Mouse (Mus musculus) forebrain, embryonic 12.5 days (tissue): ENCODE data around the gene Lamc3. TPM values are rescaled to one million over a fixed set of nuclear protein-coding genes. Genes with fewer than 3 reads are reported as not detected.
A peak's percentile ranks its signal among the peaks of the same experiment; 100 is the strongest.

Source experiments
- ATAC-seq: fragments of 200-750 bp; cut with Nextera tagmentation; 2 replicates; pipeline ENCODE4 v1.8.0; 2017; ENCODE audit warnings: moderate TSS enrichment; ENCODE audit not compliant: low FRiP score
- H3K27ac ChIP-seq: fragments of 300-500 bp; sonication (generic); 2 replicates; pipeline ENCODE4 v1.5.1; 2016; ENCODE audit warnings: mild to moderate bottlenecking
- H3K27me3 ChIP-seq: fragments of 300-500 bp; sonication (generic); 2 replicates; pipeline ENCODE4 v1.6.1; 2016; ENCODE audit warnings: mild to moderate bottlenecking
- H3K36me3 ChIP-seq: fragments of 300-500 bp; sonication (generic); replicated peaks from 2 replicates; pipeline ENCODE4 v1.6.1; 2016; ENCODE audit warnings: mild to moderate bottlenecking
- H3K4me1 ChIP-seq: fragments of 300-500 bp; sonication (generic); 2 replicates; pipeline ENCODE4 v1.6.1; 2016
- H3K4me2 ChIP-seq: fragments of 300-500 bp; sonication (generic); 2 replicates; pipeline ENCODE4 v1.6.1; 2016; ENCODE audit warnings: mild to moderate bottlenecking, moderate library complexity
- H3K4me3 ChIP-seq: fragments of 300-500 bp; sonication (generic); replicated peaks from 2 replicates; pipeline ENCODE4 v1.5.1; 2016; ENCODE audit warnings: mild to moderate bottlenecking
- H3K9ac ChIP-seq: fragments of 300-500 bp; sonication (generic); 2 replicates; pipeline ENCODE4 v1.6.1; 2016; ENCODE audit warnings: mild to moderate bottlenecking
- H3K9me3 ChIP-seq: fragments of 300-500 bp; sonication (generic); 2 replicates; pipeline ENCODE4 v1.6.1; 2016
- WGBS: fragments of 180-500 bp; shearing (Covaris S2); methylation state at CpG from one replicate; pipeline ENCODE4 v1.1.7; 2016; 5-methylcytosine and 5-hydroxymethylcytosine counted together
- polyA plus RNA-seq: library from polyadenylated mRNA; unstranded; fragments of >200 nt; fragmentation: Nextera tagmentation; extraction: Ambion mirVana; gene quantifications from 2 replicates; pipeline ENCODE4 v1.2.1, GENCODE M21; 2016

Lamc3 gene
- 5.2 and 5.6 TPM in 2 replicates for polyA plus RNA-seq

- Histone ChIP-seq H3K9ac (no peak within 1 kb of the TSS), H3K4me1 (peaks cover 4% of the 10 kb centered on the region; the same call in 1 of the 2 replicates), H3K36me3 (no peaks in the 10 kb centered on the region), H3K9me3 (no peaks in the 10 kb centered on the region), H3K4me2 (peak within 1 kb of the TSS; percentile 18; the same call in 1 of the 2 replicates), H3K4me3 (peak within 1 kb of the TSS; percentile 14; the same call in 1 of the 2 replicates), H3K27me3 (peaks cover 94% of the 10 kb centered on the region), H3K27ac (no peak within 1 kb of the TSS)
- no peak for ATAC-seq
- WGBS: 5% methylated on average over 26 of the region's 26 CpGs
These were observed at the start of gene Lamc3 for GRCm38 (mm10) chr2:31887030-31887429. Lamc3 (plus strand) TSS chr2:31887291.

GRCm38 (mm10) chr2:31838868-31839267 is 48.2 kb upstream of the Lamc3 start:
- no peak for ATAC-seq
- Histone ChIP-seq H3K4me3 (no peak overlapping the region), H3K9me3 (no peaks in the 10 kb centered on the region), H3K27me3 (peaks cover 66% of the 10 kb centered on the region), H3K4me2 (no peak overlapping the region), H3K27ac (no peak overlapping the region), H3K4me1 (peaks cover 18% of the 10 kb centered on the region), H3K9ac (no peak overlapping the region), H3K36me3 (no peaks in the 10 kb centered on the region)
- WGBS: 50% methylated on average over 1 of the region's 1 CpGs

- Histone ChIP-seq H3K4me2 (no peak overlapping the region), H3K9me3 (no peaks in the 10 kb centered on the region), H3K36me3 (no peaks in the 10 kb centered on the region), H3K27me3 (peaks cover 79% of the 10 kb centered on the region), H3K9ac (no peak overlapping the region), H3K4me3 (peak overlapping the region; percentile 8; the same call in 1 of the 2 replicates), H3K27ac (0 out of 2 replicates have a peak overlapping the region, but pooled peaks have one; percentile 3), H3K4me1 (peaks cover 31% of the 10 kb centered on the region)
- peak; percentile 58; the same call in 1 of the 2 replicates for ATAC-seq
- WGBS: 2% methylated on average over 10 of the region's 10 CpGs
These were observed 42.4 kb upstream of the Lamc3 start for GRCm38 (mm10) chr2:31844729-31845136.

- no peaks in the 10 kb centered on the region for H3K9me3 ChIP-seq
- peak overlapping the region; percentile 94 for H3K4me2 ChIP-seq
- H3K4me3 ChIP-seq: peak overlapping the region; percentile 55
- ATAC-seq: 0 out of 2 replicates have a peak, but pooled peaks have one; percentile 13
- no peaks in the 10 kb centered on the region for H3K36me3 ChIP-seq
- under 1% methylated on average over 26 of the region's 26 CpGs for WGBS
- peaks cover 74% of the 10 kb centered on the region for H3K27me3 ChIP-seq
- peaks cover 34% of the 10 kb centered on the region for H3K4me1 ChIP-seq
- no peak overlapping the region for H3K27ac ChIP-seq
- peak overlapping the region; percentile 55 for H3K9ac ChIP-seq
These were observed 41.6 kb upstream of the Lamc3 start for GRCm38 (mm10) chr2:31845512-31845895.

GRCm38 (mm10) chr2:31845896-31846691 is 41.0 kb upstream of the Lamc3 start, which contains the start of gene Fibcd1:
Fibcd1 (minus strand) TSS chr2:31846005.
- WGBS: under 1% methylated on average over 78 of the region's 88 CpGs
- H3K27me3 ChIP-seq: peaks cover 71% of the 10 kb centered on the region

GRCm38 (mm10) chr2:31846692-31847660 is 40.1 kb upstream of the Lamc3 start:
- H3K27me3 ChIP-seq: peaks cover 68% of the 10 kb centered on the region
- 3% methylated on average over 35 of the region's 35 CpGs for WGBS
- no peak for ATAC-seq
- H3K4me2 ChIP-seq: peak overlapping the region; percentile 94
- peaks cover 34% of the 10 kb centered on the region for H3K4me1 ChIP-seq
- peak overlapping the region; percentile 55 for H3K4me3 ChIP-seq
- H3K27ac ChIP-seq: no peak overlapping the region
- H3K36me3 ChIP-seq: no peaks in the 10 kb centered on the region
- H3K9me3 ChIP-seq: no peaks in the 10 kb centered on the region
- H3K9ac ChIP-seq: peak overlapping the region; percentile 55; the same call in 1 of the 2 replicates

More at GRCm38 (mm10) chr2:31845896-31846691, 41.0 kb upstream of the Lamc3 start, which contains the start of gene Fibcd1:
- no peaks in the 10 kb centered on the region for H3K36me3 ChIP-seq
- ATAC-seq: peak; percentile 49
- no peaks in the 10 kb centered on the region for H3K9me3 ChIP-seq
- H3K27ac ChIP-seq: 0 out of 2 replicates have a peak within 1 kb of the TSS, but pooled peaks have one; percentile 3
- peaks cover 34% of the 10 kb centered on the region for H3K4me1 ChIP-seq
- H3K4me3 ChIP-seq: peak within 1 kb of the TSS; percentile 55
- H3K4me2 ChIP-seq: peak within 1 kb of the TSS; percentile 94
- H3K9ac ChIP-seq: peak within 1 kb of the TSS; percentile 55

GRCm38 (mm10) chr2:31847908-31848307 is 39.2 kb upstream of the Lamc3 start:
- H3K27ac ChIP-seq: no peak overlapping the region
- ATAC-seq: peak; percentile 25; the same call in 1 of the 2 replicates

GRCm38 (mm10) chr2:31850141-31850540 is 37.0 kb upstream of the Lamc3 start:
- H3K4me2 ChIP-seq: no peak overlapping the region
- H3K36me3 ChIP-seq: no peaks in the 10 kb centered on the region
- 63% methylated on average over 12 of the region's 12 CpGs for WGBS
- no peak overlapping the region for H3K4me3 ChIP-seq
- ATAC-seq: no peak
- no peaks in the 10 kb centered on the region for H3K9me3 ChIP-seq
- H3K9ac ChIP-seq: no peak overlapping the region
- H3K27ac ChIP-seq: no peak overlapping the region
- H3K27me3 ChIP-seq: peaks cover 43% of the 10 kb centered on the region
- peaks cover 24% of the 10 kb centered on the region for H3K4me1 ChIP-seq

More at GRCm38 (mm10) chr2:31847908-31848307, 39.2 kb upstream of the Lamc3 start:
- Histone ChIP-seq H3K4me3 (no peak overlapping the region), H3K9ac (no peak overlapping the region), H3K9me3 (no peaks in the 10 kb centered on the region), H3K4me2 (no peak overlapping the region), H3K36me3 (no peaks in the 10 kb centered on the region), H3K4me1 (peaks cover 34% of the 10 kb centered on the region), H3K27me3 (peaks cover 66% of the 10 kb centered on the region)
- WGBS: 14% methylated on average over 6 of the region's 6 CpGs

- no peaks in the 10 kb centered on the region for H3K9me3 ChIP-seq
- no peak overlapping the region for H3K27ac ChIP-seq
- no peak overlapping the region for H3K4me3 ChIP-seq
- H3K4me2 ChIP-seq: no peak overlapping the region
- no peak overlapping the region for H3K9ac ChIP-seq
- H3K27me3 ChIP-seq: peaks cover 48% of the 10 kb centered on the region
- ATAC-seq: no peak
- 86% methylated on average over 8 of the region's 8 CpGs for WGBS
- H3K36me3 ChIP-seq: no peaks in the 10 kb centered on the region
- peaks cover 22% of the 10 kb centered on the region for H3K4me1 ChIP-seq
These were observed 31.1 kb upstream of the Lamc3 start for GRCm38 (mm10) chr2:31855991-31856390.

GRCm38 (mm10) chr2:31857180-31857579 is 29.9 kb upstream of the Lamc3 start:
- 72% methylated on average over 6 of the region's 6 CpGs for WGBS
- no peak for ATAC-seq
- no peaks in the 10 kb centered on the region for H3K9me3 ChIP-seq
- no peak overlapping the region for H3K9ac ChIP-seq
- peaks cover 22% of the 10 kb centered on the region for H3K4me1 ChIP-seq
- H3K27me3 ChIP-seq: peaks cover 39% of the 10 kb centered on the region
- no peak overlapping the region for H3K4me3 ChIP-seq
- H3K27ac ChIP-seq: no peak overlapping the region
- no peak overlapping the region for H3K4me2 ChIP-seq
- H3K36me3 ChIP-seq: no peaks in the 10 kb centered on the region

- H3K27ac ChIP-seq: no peak overlapping the region
- ATAC-seq: no peak
These were observed 28.6 kb upstream of the Lamc3 start for GRCm38 (mm10) chr2:31858500-31858899.

More at GRCm38 (mm10) chr2:31858500-31858899, 28.6 kb upstream of the Lamc3 start:
- Histone ChIP-seq H3K4me2 (no peak overlapping the region), H3K4me3 (no peak overlapping the region), H3K9ac (no peak overlapping the region), H3K36me3 (no peaks in the 10 kb centered on the region), H3K4me1 (peaks cover 22% of the 10 kb centered on the region), H3K27me3 (peaks cover 37% of the 10 kb centered on the region), H3K9me3 (no peaks in the 10 kb centered on the region)
- 7% methylated on average over 12 of the region's 12 CpGs for WGBS
